Comparison of ENCODE assay signal across 8 mouse cellular contexts in genomic region chr3:118434311-118434710, GRCm38 (mm10).
DNase-seq lines count a peak whose midpoint lies in the region; ATAC-seq and TF ChIP-seq lines count a peak whose summit lies in the region.

No protein-coding gene starts in this region.

- TF ChIP-seq POLR2A in embryonic fibroblast, embryonic 13.5 days (IDR thresholded peaks at IDR 0.05; ENCODE audit: low read depth, low read length): no peak

- peaks cover 46% of the 10 kb centered on the region for H3K27me3 ChIP-seq in heart, embryonic 11.5 days (ENCODE audit: control insufficient read depth, insufficient read depth, low read length)
- H3K27me3 ChIP-seq in liver, embryonic 12.5 days (replicated peaks): peaks cover 64% of the 10 kb centered on the region
- peaks cover 37% of the 10 kb centered on the region for H3K27me3 ChIP-seq in stomach, embryonic 15.5 days (replicated peaks)

- no peaks in the 10 kb centered on the region for H3K36me3 ChIP-seq in heart, embryonic 11.5 days (ENCODE audit: control insufficient read depth, insufficient read depth, low read length)
- H3K36me3 ChIP-seq in liver, embryonic 12.5 days: no peaks in the 10 kb centered on the region
- H3K36me3 ChIP-seq in stomach, embryonic 15.5 days: no peaks in the 10 kb centered on the region

- no peak for TF ChIP-seq CTCF in embryonic fibroblast, embryonic 13.5 days (IDR thresholded peaks at IDR 0.05; ENCODE audit: borderline replicate concordance, insufficient read depth, low read length)

- no peak overlapping the region for H3K27ac ChIP-seq in heart, embryonic 11.5 days (ENCODE audit: low read depth, low read length)
- no peak overlapping the region for H3K27ac ChIP-seq in embryonic fibroblast, embryonic 13.5 days (ENCODE audit: insufficient read depth, low read length)
- no peak overlapping the region for H3K27ac ChIP-seq in liver, embryonic 12.5 days
- no peak overlapping the region for H3K27ac ChIP-seq in stomach, embryonic 15.5 days

- peaks cover 8% of the 10 kb centered on the region for H3K4me1 ChIP-seq in heart, embryonic 11.5 days (ENCODE audit: control insufficient read depth, insufficient read depth, low read length)
- peaks cover 4% of the 10 kb centered on the region; the same call in 1 of the 2 replicates for H3K4me1 ChIP-seq in embryonic fibroblast, embryonic 13.5 days (ENCODE audit: control insufficient read depth, insufficient read depth, low read length)
- no peaks in the 10 kb centered on the region for H3K4me1 ChIP-seq in liver, embryonic 12.5 days
- 0 out of 2 replicates have a peak, but pooled peaks cover 13% of the 10 kb centered on the region for H3K4me1 ChIP-seq in stomach, embryonic 15.5 days

- WGBS in heart, embryonic 11.5 days (ENCODE audit: insufficient replicate concordance): 0% methylated on average over 17 of the region's 17 CpGs
- WGBS in liver, embryonic 12.5 days (ENCODE audit: insufficient replicate concordance): 2% methylated on average over 17 of the region's 17 CpGs
- 1% methylated on average over 17 of the region's 17 CpGs for WGBS in stomach, embryonic 15.5 days

- H3K4me3 ChIP-seq in heart, embryonic 11.5 days (ENCODE audit: low read depth, low read length): peak overlapping the region; percentile 56
- peak overlapping the region; percentile 38 for H3K4me3 ChIP-seq in embryonic fibroblast, embryonic 13.5 days (ENCODE audit: insufficient read depth, low read length)
- peak overlapping the region; percentile 29 for H3K4me3 ChIP-seq in liver, embryonic 12.5 days
- peak overlapping the region; percentile 41 for H3K4me3 ChIP-seq in stomach, embryonic 15.5 days (replicated peaks)

- DNase-seq in heart, adult 11 months: no peak
- DNase-seq in MN1 (ENCODE audit: low spot score): peak; percentile 48
- DNase-seq in natural killer cell, adult 2 months (ENCODE audit: low spot score in 2 of 2): no peak
- no peak for DNase-seq in urinary bladder, postnatal 14 days (ENCODE audit: low spot score)

- no peak for ATAC-seq in heart, embryonic 11.5 days (replicated peaks; ENCODE audit: insufficient number of reproducible peaks, low FRiP score, low TSS enrichment)
- no peak for ATAC-seq in liver, embryonic 12.5 days
- no peak for ATAC-seq in stomach, embryonic 15.5 days (ENCODE audit: insufficient read depth, low FRiP score, low read depth)

- no peaks in the 10 kb centered on the region for H3K9me3 ChIP-seq in heart, embryonic 11.5 days (replicated peaks; ENCODE audit: control insufficient read depth, low read length)
- no peaks in the 10 kb centered on the region for H3K9me3 ChIP-seq in liver, embryonic 12.5 days (replicated peaks)
- H3K9me3 ChIP-seq in stomach, embryonic 15.5 days: no peaks in the 10 kb centered on the region

- H3K9ac ChIP-seq in heart, embryonic 11.5 days (ENCODE audit: low read depth, low read length): no peak overlapping the region
- H3K9ac ChIP-seq in liver, embryonic 12.5 days: no peak overlapping the region
- no peak overlapping the region for H3K9ac ChIP-seq in stomach, embryonic 15.5 days

- H3K4me2 ChIP-seq in heart, embryonic 11.5 days: peak overlapping the region; percentile 86
- peak overlapping the region; percentile 54 for H3K4me2 ChIP-seq in liver, embryonic 12.5 days
- peak overlapping the region; percentile 83 for H3K4me2 ChIP-seq in stomach, embryonic 15.5 days
